Mouse (Mus musculus) G1E (cell line): ENCODE measurements around the gene Neurl2. TPM values are rescaled to one million over a fixed set of nuclear protein-coding genes. Genes with fewer than 3 reads are reported as not detected.

Experiments used
- ATAC-seq: 2 replicates; pipeline ENCODE4 v1.8.0; 2016; ENCODE audit warnings: mild to moderate bottlenecking; ENCODE audit not compliant: insufficient number of reproducible peaks, poor library complexity, low FRiP score, severe bottlenecking; ENCODE audit errors: extremely low read depth
- DNase-seq: peaks from one replicate; pipeline ENCODE4 v3.0.0; 2012; ENCODE audit warnings: low spot score
- H3K27me3 ChIP-seq: 2 replicates; pipeline ENCODE4 v1.6.1; 2012; ENCODE audit warnings: mild to moderate bottlenecking, low read length, inconsistent platforms; ENCODE audit not compliant: insufficient read depth
- H3K36me3 ChIP-seq: replicated peaks from 2 replicates; pipeline ENCODE3; 2012; ENCODE audit warnings: mild to moderate bottlenecking, inconsistent platforms
- H3K4me1 ChIP-seq: 2 replicates; pipeline ENCODE4 v1.6.1; 2012; ENCODE audit warnings: low read depth, low read length, inconsistent platforms, mixed read lengths; ENCODE audit not compliant: insufficient read depth
- H3K4me3 ChIP-seq: 2 replicates; pipeline ENCODE4 v1.5.1; 2012; ENCODE audit warnings: low read depth, mild to moderate bottlenecking, inconsistent platforms, low read length, moderate library complexity, mixed read lengths
- H3K9me3 ChIP-seq: replicated peaks from 2 replicates; pipeline ENCODE4 v1.6.1; 2012; ENCODE audit warnings: inconsistent platforms
- CTCF ChIP-seq: IDR thresholded peaks from 2 replicates; pipeline ENCODE4 v1.5.1; 2012; ENCODE audit warnings: low read depth, low read length, inconsistent platforms, mixed read lengths
- GATA1 ChIP-seq: IDR thresholded peaks from 2 replicates; pipeline ENCODE4 v1.6.1; 2012; ENCODE audit warnings: borderline replicate concordance, low read length, inconsistent platforms, mixed read lengths
- GATA2 ChIP-seq: IDR thresholded peaks from 2 replicates; pipeline ENCODE4 v1.6.1; 2012; ENCODE audit warnings: low read depth, low read length, inconsistent platforms, borderline replicate concordance
- POLR2AphosphoS5 ChIP-seq: IDR thresholded peaks from 2 replicates; pipeline ENCODE4 v1.6.1; 2012; ENCODE audit warnings: low read depth, low read length, inconsistent platforms; ENCODE audit not compliant: insufficient replicate concordance
- TAL1 ChIP-seq: conservative IDR thresholded peaks from 2 replicates; pipeline ENCODE4 v1.6.1; 2012; ENCODE audit warnings: low read depth, low read length, inconsistent platforms, mixed read lengths
- polyA plus RNA-seq: library from polyadenylated mRNA; stranded (reverse); fragments of >175 nt; gene quantifications from 2 replicates; pipeline ENCODE4 v1.2.3, GENCODE M21; 2012
- total RNA-seq, 2 experiments: library from RNA; stranded (forward) in 1 of 2; stranded (reverse) in 1 of 2; fragments of 200-1000 nt in 1 of 2; fragments of >200 nt in 1 of 2; fragmentation: Nextera tagmentation in 1 of 2; gene quantifications; 2 replicates each; pipeline ENCODE4 v1.2.3; 2014 to 2017

The Neurl2 gene
- total and polyA plus RNA-seq, 3 experiments: 0.10 to 0.27 TPM; not detected in 1

- no peak for ATAC-seq
- DNase-seq: no peak
- Histone ChIP-seq H3K9me3 (no peaks in the 10 kb centered on the region), H3K27me3 (0 out of 2 replicates have a peak, but pooled peaks cover 3% of the 10 kb centered on the region), H3K36me3 (peaks cover 54% of the 10 kb centered on the region), H3K4me3 (no peak overlapping the region), H3K4me1 (peaks cover 53% of the 10 kb centered on the region)
- no peak for TF ChIP-seq GATA1
- TF ChIP-seq GATA2: no peak
- no peak for TF ChIP-seq CTCF
- TF ChIP-seq POLR2AphosphoS5: no peak
- TF ChIP-seq TAL1: no peak
Observed at GRCm38 (mm10) chr2:164788411-164788810, 44.8 kb downstream of the Neurl2 start.

- peaks cover 6% of the 10 kb centered on the region for H3K27me3 ChIP-seq
- peaks cover 51% of the 10 kb centered on the region for H3K4me1 ChIP-seq
- H3K4me3 ChIP-seq: no peak overlapping the region
- no peak for TF ChIP-seq GATA2
- no peak for TF ChIP-seq POLR2AphosphoS5
- TF ChIP-seq GATA1: no peak
- no peak for TF ChIP-seq CTCF
- TF ChIP-seq TAL1: no peak
- no peaks in the 10 kb centered on the region for H3K9me3 ChIP-seq
- peaks cover 48% of the 10 kb centered on the region for H3K36me3 ChIP-seq
- ATAC-seq (no peak), DNase-seq (no peak)
Observed at GRCm38 (mm10) chr2:164787779-164788178, 45.5 kb downstream of the Neurl2 start.

- Histone ChIP-seq H3K27me3 (peaks cover 8% of the 10 kb centered on the region), H3K4me3 (no peak overlapping the region), H3K9me3 (no peaks in the 10 kb centered on the region), H3K36me3 (peaks cover 40% of the 10 kb centered on the region), H3K4me1 (peaks cover 51% of the 10 kb centered on the region)
- 0 out of 2 replicates have a peak, but pooled peaks have one; percentile 2 for TF ChIP-seq CTCF
- no peak for TF ChIP-seq TAL1
- ATAC-seq: no peak
- no peak for DNase-seq
Observed at GRCm38 (mm10) chr2:164787032-164787431, 46.2 kb downstream of the Neurl2 start.

- TF ChIP-seq GATA1 (no peak), CTCF (no peak), POLR2AphosphoS5 (no peak)
- no peak for ATAC-seq
- Histone ChIP-seq H3K36me3 (peaks cover 34% of the 10 kb centered on the region), H3K4me1 (peaks cover 52% of the 10 kb centered on the region), H3K27me3 (peaks cover 13% of the 10 kb centered on the region), H3K9me3 (no peaks in the 10 kb centered on the region), H3K4me3 (peak overlapping the region; percentile 77)
- no peak for DNase-seq
Observed at GRCm38 (mm10) chr2:164786388-164786885, 46.8 kb downstream of the Neurl2 start.

GRCm38 (mm10) chr2:164785481-164786387 lies 47.5 kb downstream of the Neurl2 start, which contains the start of gene Snx21:
Snx21 (plus strand) TSS chr2:164785823.
- DNase-seq: peak; percentile 70
- TF ChIP-seq GATA1: no peak
- no peak for TF ChIP-seq TAL1
- peaks cover 48% of the 10 kb centered on the region for H3K4me1 ChIP-seq
- peaks cover 27% of the 10 kb centered on the region for H3K36me3 ChIP-seq
- no peaks in the 10 kb centered on the region for H3K9me3 ChIP-seq
- peak; percentile 24 for ATAC-seq
- peak within 1 kb of the TSS; percentile 77 for H3K4me3 ChIP-seq
- peaks cover 15% of the 10 kb centered on the region for H3K27me3 ChIP-seq

- peaks cover 20% of the 10 kb centered on the region for H3K36me3 ChIP-seq
- no peak for DNase-seq
- H3K9me3 ChIP-seq: no peaks in the 10 kb centered on the region
- H3K4me1 ChIP-seq: peaks cover 41% of the 10 kb centered on the region
- peak overlapping the region; percentile 77 for H3K4me3 ChIP-seq
- TF ChIP-seq CTCF (no peak), GATA1 (no peak), TAL1 (peak; percentile 41), GATA2 (no peak), POLR2AphosphoS5 (no peak)
- 0 out of 2 replicates have a peak, but pooled peaks have one; percentile 15 for ATAC-seq
- peaks cover 16% of the 10 kb centered on the region for H3K27me3 ChIP-seq
Observed at GRCm38 (mm10) chr2:164784869-164785420, 48.3 kb downstream of the Neurl2 start.
